Mouse (Mus musculus): ENCODE measurements around the gene Zswim8. TPM values are rescaled to one million over a fixed set of nuclear protein-coding genes. Genes with fewer than 3 reads are reported as not detected.

Zswim8 gene
- polyA plus RNA-seq, 1 experiment from 2014 or later: 31.8 TPM

GRCm38 (mm10) chr14:20686576-20686975, 20.8 kb upstream of the Zswim8 start:
- Histone ChIP-seq H3K4me3 (ENCODE audit: low read depth, low read length) (no peak overlapping the region), H3K27me3 (replicated peaks; ENCODE audit: control insufficient read depth, insufficient read depth, low read length) (no peaks in the 10 kb centered on the region), H3K4me1 (ENCODE audit: control insufficient read depth, insufficient read depth, low read length) (no peaks in the 10 kb centered on the region), H3K9me3 (replicated peaks; ENCODE audit: control insufficient read depth, low read length) (no peaks in the 10 kb centered on the region), H3K27ac (ENCODE audit: low read depth, low read length) (no peak overlapping the region), H3K4me2 (ENCODE audit: low read length) (no peak overlapping the region), H3K36me3 (ENCODE audit: control insufficient read depth, insufficient read depth, low read length) (peaks cover 99% of the 10 kb centered on the region), H3K9ac (ENCODE audit: low read length) (no peak overlapping the region)
- DNase-seq (ENCODE audit: low spot score): no peak
- WGBS: 98% methylated on average over 3 of the region's 3 CpGs
- ATAC-seq: no peak

- H3K4me1 ChIP-seq (ENCODE audit: control insufficient read depth, insufficient read depth, low read length): no peaks in the 10 kb centered on the region
- DNase-seq (ENCODE audit: low spot score): no peak
- 93% methylated on average over 2 of the region's 2 CpGs for WGBS
- no peak overlapping the region for H3K27ac ChIP-seq (ENCODE audit: low read depth, low read length)
- H3K9ac ChIP-seq (ENCODE audit: low read length): no peak overlapping the region
- no peaks in the 10 kb centered on the region for H3K9me3 ChIP-seq (replicated peaks; ENCODE audit: control insufficient read depth, low read length)
- ATAC-seq: no peak
- H3K4me2 ChIP-seq (ENCODE audit: low read length): no peak overlapping the region
- H3K36me3 ChIP-seq (ENCODE audit: control insufficient read depth, insufficient read depth, low read length): peaks cover 99% of the 10 kb centered on the region
- no peaks in the 10 kb centered on the region for H3K27me3 ChIP-seq (replicated peaks; ENCODE audit: control insufficient read depth, insufficient read depth, low read length)
- no peak overlapping the region for H3K4me3 ChIP-seq (ENCODE audit: low read depth, low read length)
Observed at GRCm38 (mm10) chr14:20689009-20689408, 18.3 kb upstream of the Zswim8 start.

GRCm38 (mm10) chr14:20691772-20692171, 15.6 kb upstream of the Zswim8 start:
- ATAC-seq (no peak), DNase-seq (ENCODE audit: low spot score) (no peak)
- 89% methylated on average over 6 of the region's 6 CpGs for WGBS
- H3K9ac ChIP-seq (ENCODE audit: low read length): no peak overlapping the region
- no peak overlapping the region for H3K4me2 ChIP-seq (ENCODE audit: low read length)
- peaks cover 75% of the 10 kb centered on the region for H3K36me3 ChIP-seq (ENCODE audit: control insufficient read depth, insufficient read depth, low read length)
- H3K4me3 ChIP-seq (ENCODE audit: low read depth, low read length): no peak overlapping the region
- no peaks in the 10 kb centered on the region for H3K27me3 ChIP-seq (replicated peaks; ENCODE audit: control insufficient read depth, insufficient read depth, low read length)
- H3K9me3 ChIP-seq (replicated peaks; ENCODE audit: control insufficient read depth, low read length): no peaks in the 10 kb centered on the region
- H3K27ac ChIP-seq (ENCODE audit: low read depth, low read length): no peak overlapping the region
- H3K4me1 ChIP-seq (ENCODE audit: control insufficient read depth, insufficient read depth, low read length): peaks cover 10% of the 10 kb centered on the region

GRCm38 (mm10) chr14:20693589-20694101, 13.7 kb upstream of the Zswim8 start:
- 93% methylated on average over 10 of the region's 10 CpGs for WGBS
- no peak overlapping the region for H3K4me3 ChIP-seq (ENCODE audit: low read depth, low read length)
- H3K9me3 ChIP-seq (replicated peaks; ENCODE audit: control insufficient read depth, low read length): no peaks in the 10 kb centered on the region
- peaks cover 23% of the 10 kb centered on the region for H3K4me1 ChIP-seq (ENCODE audit: control insufficient read depth, insufficient read depth, low read length)
- no peak overlapping the region for H3K27ac ChIP-seq (ENCODE audit: low read depth, low read length)
- peaks cover 64% of the 10 kb centered on the region for H3K36me3 ChIP-seq (ENCODE audit: control insufficient read depth, insufficient read depth, low read length)
- H3K4me2 ChIP-seq (ENCODE audit: low read length): no peak overlapping the region
- H3K27me3 ChIP-seq (replicated peaks; ENCODE audit: control insufficient read depth, insufficient read depth, low read length): no peaks in the 10 kb centered on the region
- ATAC-seq (no peak), DNase-seq (ENCODE audit: low spot score) (no peak)
- H3K9ac ChIP-seq (ENCODE audit: low read length): no peak overlapping the region

GRCm38 (mm10) chr14:20694185-20694883, 13.0 kb upstream of the Zswim8 start:
- Histone ChIP-seq H3K4me1 (ENCODE audit: control insufficient read depth, insufficient read depth, low read length) (peaks cover 28% of the 10 kb centered on the region), H3K4me2 (ENCODE audit: low read length) (peak overlapping the region; percentile 83), H3K27me3 (replicated peaks; ENCODE audit: control insufficient read depth, insufficient read depth, low read length) (no peaks in the 10 kb centered on the region), H3K4me3 (ENCODE audit: low read depth, low read length) (peak overlapping the region; percentile 91), H3K36me3 (ENCODE audit: control insufficient read depth, insufficient read depth, low read length) (peaks cover 60% of the 10 kb centered on the region), H3K27ac (ENCODE audit: low read depth, low read length) (peak overlapping the region; percentile 97), H3K9ac (ENCODE audit: low read length) (peak overlapping the region; percentile 92), H3K9me3 (replicated peaks; ENCODE audit: control insufficient read depth, low read length) (no peaks in the 10 kb centered on the region)
- WGBS: 46% methylated on average over 13 of the region's 13 CpGs
- peak; percentile 1; the same call in 1 of the 2 replicates for ATAC-seq
- DNase-seq (ENCODE audit: low spot score): no peak

GRCm38 (mm10) chr14:20694884-20695760, 12.2 kb upstream of the Zswim8 start, which contains the start of gene Fut11:
Fut11 (plus strand) TSS chr14:20694968.
- peaks cover 28% of the 10 kb centered on the region for H3K4me1 ChIP-seq (ENCODE audit: control insufficient read depth, insufficient read depth, low read length)
- WGBS: under 1% methylated on average over 103 of the region's 111 CpGs

GRCm38 (mm10) chr14:20695761-20696520, 11.4 kb upstream of the Zswim8 start:
- H3K27me3 ChIP-seq (replicated peaks; ENCODE audit: control insufficient read depth, insufficient read depth, low read length): no peaks in the 10 kb centered on the region
- H3K9me3 ChIP-seq (replicated peaks; ENCODE audit: control insufficient read depth, low read length): no peaks in the 10 kb centered on the region
- ATAC-seq (peak; percentile 3; the same call in 1 of the 2 replicates), DNase-seq (ENCODE audit: low spot score) (no peak)
- peaks cover 28% of the 10 kb centered on the region for H3K4me1 ChIP-seq (ENCODE audit: control insufficient read depth, insufficient read depth, low read length)
- H3K36me3 ChIP-seq (ENCODE audit: control insufficient read depth, insufficient read depth, low read length): peaks cover 50% of the 10 kb centered on the region
- H3K4me3 ChIP-seq (ENCODE audit: low read depth, low read length): peak overlapping the region; percentile 91
- peak overlapping the region; percentile 92 for H3K9ac ChIP-seq (ENCODE audit: low read length)
- WGBS: 15% methylated on average over 27 of the region's 27 CpGs
- H3K27ac ChIP-seq (ENCODE audit: low read depth, low read length): peak overlapping the region; percentile 97
- H3K4me2 ChIP-seq (ENCODE audit: low read length): peak overlapping the region; percentile 83

More at GRCm38 (mm10) chr14:20694884-20695760, 12.2 kb upstream of the Zswim8 start, which contains the start of gene Fut11:
- H3K9ac ChIP-seq (ENCODE audit: low read length): peak within 1 kb of the TSS; percentile 92
- H3K9me3 ChIP-seq (replicated peaks; ENCODE audit: control insufficient read depth, low read length): no peaks in the 10 kb centered on the region
- peak; percentile 93 for ATAC-seq
- peak within 1 kb of the TSS; percentile 83 for H3K4me2 ChIP-seq (ENCODE audit: low read length)
- H3K36me3 ChIP-seq (ENCODE audit: control insufficient read depth, insufficient read depth, low read length): peaks cover 52% of the 10 kb centered on the region
- H3K4me3 ChIP-seq (ENCODE audit: low read depth, low read length): peak within 1 kb of the TSS; percentile 91
- H3K27me3 ChIP-seq (replicated peaks; ENCODE audit: control insufficient read depth, insufficient read depth, low read length): no peaks in the 10 kb centered on the region
- DNase-seq (ENCODE audit: low spot score): peak; percentile 93
- peak within 1 kb of the TSS; percentile 97 for H3K27ac ChIP-seq (ENCODE audit: low read depth, low read length)

GRCm38 (mm10) chr14:20696986-20697385, 10.4 kb upstream of the Zswim8 start:
- ATAC-seq (no peak), DNase-seq (ENCODE audit: low spot score) (peak; percentile 78)
- H3K9me3 ChIP-seq (replicated peaks; ENCODE audit: control insufficient read depth, low read length): no peaks in the 10 kb centered on the region
- H3K4me1 ChIP-seq (ENCODE audit: control insufficient read depth, insufficient read depth, low read length): peaks cover 37% of the 10 kb centered on the region
- 14% methylated on average over 1 of the region's 1 CpGs for WGBS
- H3K9ac ChIP-seq (ENCODE audit: low read length): peak overlapping the region; percentile 92; the same call in 1 of the 2 replicates
- H3K36me3 ChIP-seq (ENCODE audit: control insufficient read depth, insufficient read depth, low read length): peaks cover 39% of the 10 kb centered on the region
- H3K27ac ChIP-seq (ENCODE audit: low read depth, low read length): no peak overlapping the region
- H3K27me3 ChIP-seq (replicated peaks; ENCODE audit: control insufficient read depth, insufficient read depth, low read length): no peaks in the 10 kb centered on the region
- peak overlapping the region; percentile 91 for H3K4me3 ChIP-seq (ENCODE audit: low read depth, low read length)
- peak overlapping the region; percentile 83 for H3K4me2 ChIP-seq (ENCODE audit: low read length)

All from forebrain, embryonic 14.5 days (tissue).